Mouse (Mus musculus): ENCODE measurements at regions not wholly inside any gene's neighbourhood (a gene's known extent, or its start where the extent isn't known, plus 50 kb on each side); places are given as distances from the start of the nearest gene placed in this dataset.

GRCm38 (mm10) chr2:50554031-50554430 lies 257.4 kb upstream of the Mmadhc start:
- no peak for DNase-seq (ENCODE audit: low read depth, low spot score)

GRCm38 (mm10) chr2:50552437-50552836 lies 255.8 kb upstream of the Mmadhc start:
- no peak for DNase-seq (ENCODE audit: low read depth, low spot score)

- no peak for DNase-seq (ENCODE audit: low read depth, low spot score)
These were observed 253.3 kb upstream of the Mmadhc start for GRCm38 (mm10) chr2:50549871-50550270.

DNA sequence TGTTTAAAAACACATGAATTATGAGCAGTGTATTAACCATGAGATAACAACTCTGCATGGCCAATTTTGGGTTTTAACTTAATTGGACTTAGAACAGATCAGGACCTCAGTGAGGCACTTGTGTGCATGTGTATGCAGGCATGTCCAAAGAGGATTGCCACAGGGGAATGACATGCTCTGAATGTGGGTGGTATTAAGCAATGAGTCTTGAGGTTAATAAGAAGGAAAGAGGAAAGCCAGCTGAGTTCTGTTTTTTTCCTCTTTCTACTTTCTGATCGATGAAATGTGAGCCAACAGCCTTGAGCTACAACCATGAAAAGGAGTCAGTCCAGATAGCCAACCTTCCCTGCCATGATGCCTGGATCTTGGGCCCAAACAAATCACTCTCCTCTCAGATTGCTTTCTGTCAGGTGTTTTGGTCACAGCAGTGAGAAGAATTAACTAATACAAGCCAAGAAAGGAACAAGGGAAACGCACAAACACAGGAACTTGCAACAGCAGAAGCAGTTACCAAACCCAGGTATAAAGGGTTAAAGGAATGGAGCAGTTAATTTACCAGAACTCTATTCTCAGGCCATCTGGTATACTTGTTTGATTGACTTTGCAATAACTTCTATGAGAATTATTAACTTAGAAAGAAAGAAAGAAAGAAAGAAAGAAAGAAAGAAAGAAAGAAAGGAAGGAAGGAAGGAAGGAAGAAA lies 243.3 kb upstream of the Mmadhc start:
- DNase-seq (ENCODE audit: low read depth, low spot score), result no peak

DNA sequence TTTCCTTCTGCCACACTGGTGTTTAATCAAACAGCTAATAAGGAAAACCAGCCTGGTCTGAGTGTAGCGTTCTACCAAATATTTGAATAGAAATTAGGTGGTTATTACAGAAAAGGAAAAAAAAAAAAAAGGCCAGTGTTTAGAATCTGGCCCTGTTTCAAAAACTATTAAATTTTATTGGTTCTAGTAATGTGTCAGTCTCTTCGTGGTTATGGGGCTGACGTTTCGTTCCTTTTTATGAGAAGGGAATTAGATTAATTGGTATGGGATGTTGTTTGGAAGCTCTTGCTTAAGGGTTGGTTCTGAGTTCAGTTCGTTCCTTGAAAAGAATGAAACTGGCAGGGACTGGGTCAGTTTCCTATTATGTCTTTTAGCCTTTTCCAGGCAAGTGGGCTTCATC lies 241.5 kb upstream of the Mmadhc start:
- DNase-seq (ENCODE audit: low read depth, low spot score), result no peak

GRCm38 (mm10) chr2:50535085-50535878 lies 238.7 kb upstream of the Mmadhc start:
- no peak for DNase-seq (ENCODE audit: low read depth, low spot score)

GRCm38 (mm10) chr2:50533702-50534101 lies 237.1 kb upstream of the Mmadhc start:
- no peak for DNase-seq (ENCODE audit: low read depth, low spot score)

GRCm38 (mm10) chr2:50527425-50527824 lies 230.8 kb upstream of the Mmadhc start:
- DNase-seq (ENCODE audit: low read depth, low spot score), result no peak

DNA sequence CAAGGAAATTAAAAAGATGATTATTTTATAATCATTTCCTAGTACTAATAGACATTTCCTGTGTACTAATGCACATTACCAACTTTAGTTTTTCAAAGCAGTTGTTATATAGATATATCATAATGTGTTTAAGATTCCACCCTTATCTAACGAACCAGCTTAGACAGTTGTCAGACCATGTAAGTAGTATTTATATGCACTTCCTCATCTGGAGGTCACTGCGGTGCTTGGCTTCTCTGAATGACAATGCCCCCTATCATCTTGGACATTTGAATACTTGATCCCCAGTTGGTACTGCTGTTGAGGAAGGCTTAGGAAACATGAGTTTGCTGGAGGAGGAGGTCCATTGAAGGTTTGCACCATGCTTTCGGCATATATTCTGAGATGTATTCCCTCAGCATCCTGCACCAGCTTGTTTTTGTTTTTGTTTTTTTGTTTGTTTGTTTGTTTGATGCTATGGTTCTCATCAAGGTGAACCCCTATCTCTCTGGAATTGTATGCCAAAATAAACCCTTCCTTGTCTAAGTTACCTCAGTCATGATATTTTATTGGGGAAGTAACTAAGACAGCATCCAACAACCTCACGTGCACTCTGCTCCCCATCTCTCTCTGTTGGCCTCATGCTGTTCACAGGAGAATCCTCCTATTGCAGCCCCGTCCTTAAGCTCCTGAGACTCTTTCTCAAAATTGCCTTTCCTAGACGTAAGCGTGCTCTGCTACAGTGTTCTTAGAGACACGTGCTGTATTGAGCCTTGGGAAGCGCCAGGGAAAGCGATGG lies 228.4 kb upstream of the Mmadhc start:
- no peak for DNase-seq (ENCODE audit: low read depth, low spot score)

DNA sequence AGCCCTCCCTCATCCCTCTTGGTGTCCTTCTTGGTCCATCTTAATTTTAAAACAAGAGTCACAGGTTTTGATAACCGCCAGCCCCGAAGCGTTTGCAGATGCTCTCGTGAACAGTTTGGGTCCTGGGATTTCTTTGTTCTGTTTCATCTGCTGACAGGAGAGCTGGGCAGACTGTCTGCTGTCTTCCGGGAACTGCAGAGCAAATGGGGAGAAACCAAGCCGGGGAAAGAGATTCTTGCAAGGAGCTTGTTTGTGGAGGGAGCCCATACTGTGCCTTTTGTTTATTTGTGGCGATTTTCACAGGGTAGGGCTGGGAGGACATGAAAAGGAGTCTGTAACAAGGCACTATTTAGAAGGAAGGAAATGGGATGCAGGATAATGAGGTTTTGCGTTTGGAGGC lies 223.6 kb upstream of the Mmadhc start:
- no peak for DNase-seq (ENCODE audit: low read depth, low spot score)

DNA sequence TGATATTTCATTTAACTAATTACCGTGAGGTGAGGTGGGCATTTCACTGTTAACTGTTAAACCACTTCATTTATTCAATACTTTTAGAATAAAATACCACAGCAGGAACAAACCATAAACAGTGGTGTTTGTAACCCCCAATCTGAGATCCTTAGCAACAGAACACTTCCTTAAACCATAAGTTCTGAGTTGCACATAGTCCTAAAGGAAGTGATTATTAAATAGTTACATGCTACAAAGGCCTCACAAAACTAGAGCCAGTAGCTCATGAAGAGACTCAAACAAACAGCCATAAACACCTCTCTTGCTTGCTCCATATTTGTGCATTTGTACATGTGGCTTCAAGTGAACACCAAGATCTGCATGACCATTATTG lies 222.5 kb upstream of the Mmadhc start:
- DNase-seq (ENCODE audit: low read depth, low spot score), result no peak

GRCm38 (mm10) chr2:50518371-50519128 lies 221.9 kb upstream of the Mmadhc start:
- DNase-seq (ENCODE audit: low read depth, low spot score), result no peak

DNA sequence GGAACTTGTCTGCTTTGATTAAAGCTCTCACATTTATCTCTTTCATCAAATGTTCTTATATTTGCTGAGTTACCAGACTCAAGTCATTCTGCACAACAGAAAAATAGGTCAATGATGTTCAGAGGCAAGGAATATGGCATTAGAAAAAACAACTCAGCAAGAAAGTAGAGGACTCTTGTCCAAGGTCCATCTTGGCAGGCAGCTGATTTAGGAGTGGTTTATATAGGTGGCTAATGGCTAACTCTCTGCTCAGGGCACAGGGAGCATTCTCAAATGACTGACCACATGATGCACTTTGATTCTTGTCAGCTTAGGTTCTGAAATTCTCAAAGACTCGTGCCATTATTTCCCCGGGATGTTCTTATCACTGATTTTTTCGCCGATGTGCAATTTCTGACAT lies 216.7 kb upstream of the Mmadhc start:
- DNase-seq (ENCODE audit: low read depth, low spot score), result no peak

GRCm38 (mm10) chr2:50498713-50499112 lies 202.1 kb upstream of the Mmadhc start:
- no peak for DNase-seq (ENCODE audit: low read depth, low spot score)

GRCm38 (mm10) chr2:50496057-50496433 lies 199.4 kb upstream of the Mmadhc start:
- DNase-seq (ENCODE audit: low read depth, low spot score), result no peak

GRCm38 (mm10) chr2:50495141-50496056 lies 198.8 kb upstream of the Mmadhc start:
- DNase-seq (ENCODE audit: low read depth, low spot score), result no peak

DNA sequence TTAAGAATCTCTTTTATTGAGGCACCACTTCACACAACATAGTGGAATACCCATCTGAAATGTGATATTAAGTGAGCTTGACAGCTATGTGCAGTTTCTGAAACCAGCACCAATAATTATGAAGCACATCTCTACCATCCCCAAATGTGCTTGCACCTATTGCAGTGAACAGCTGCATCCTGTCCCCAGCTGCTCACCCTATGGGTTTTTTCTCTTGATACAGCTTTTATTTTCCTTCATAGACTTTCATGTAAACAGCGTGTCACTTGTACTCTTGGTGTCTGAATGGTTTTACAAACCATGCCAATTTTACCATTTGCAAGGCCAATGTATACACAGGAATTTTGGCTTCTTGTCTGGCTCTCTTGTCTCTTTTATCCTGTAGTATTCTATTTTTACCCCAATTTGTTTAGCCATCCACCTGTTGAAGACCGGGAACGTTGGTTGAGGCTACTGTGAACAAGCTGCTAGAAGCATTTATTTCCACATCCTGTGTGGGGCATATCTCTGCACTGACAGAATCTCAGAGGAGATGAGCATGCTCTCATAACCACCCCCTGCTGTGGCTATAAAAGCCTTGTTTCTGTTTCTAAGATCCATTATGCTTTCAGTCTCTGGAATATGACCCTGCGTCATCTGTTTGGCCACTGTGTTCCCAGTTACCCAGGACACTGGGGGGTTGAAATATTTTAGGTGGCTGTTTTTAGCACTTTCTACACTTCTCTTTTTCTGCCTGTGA lies 197.2 kb upstream of the Mmadhc start:
- DNase-seq (ENCODE audit: low read depth, low spot score), result no peak

DNA sequence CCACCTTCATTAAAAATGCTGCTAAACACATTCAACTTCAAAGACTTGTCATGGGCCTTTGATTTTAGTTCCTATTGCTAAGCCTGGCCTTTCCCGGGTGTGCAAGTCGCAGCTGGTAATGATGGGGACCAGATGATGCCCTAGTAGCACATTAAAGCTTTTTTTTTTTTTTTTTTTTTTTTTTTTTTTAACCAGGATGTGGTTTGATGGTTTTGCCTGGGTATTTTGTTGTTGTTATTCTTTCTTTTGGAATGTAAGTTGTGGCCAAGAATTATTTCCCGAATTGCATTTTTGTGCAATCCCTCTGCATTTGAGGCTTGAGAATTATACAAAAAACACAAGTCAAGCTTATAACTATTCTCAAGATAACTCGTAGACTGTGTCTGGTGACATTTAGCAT lies 167.2 kb upstream of the Mmadhc start:
- DNase-seq (ENCODE audit: low read depth, low spot score), result no peak

GRCm38 (mm10) chr2:50462378-50462777 lies 165.8 kb upstream of the Mmadhc start:
- no peak for DNase-seq (ENCODE audit: low read depth, low spot score)

- DNase-seq (ENCODE audit: low read depth, low spot score), result no peak
These were observed 160.1 kb upstream of the Mmadhc start for GRCm38 (mm10) chr2:50456654-50457053.
